Mouse (Mus musculus) embryonic fibroblast, embryonic 13.5 days (primary cell): Measurements from ENCODE around the gene Gm10717.
"Not testable (repeated sequence)": the region's sequence is repeated elsewhere in the genome, so short reads cannot be mapped to it uniquely, and the experiment has no call there.

Experiments used
- CTCF ChIP-seq: IDR thresholded peaks from 2 replicates; pipeline ENCODE4 v1.5.1; 2011; ENCODE audit warnings: mild to moderate bottlenecking, control low read depth, low read length, moderate library complexity, borderline replicate concordance; ENCODE audit not compliant: insufficient read depth
- POLR2A ChIP-seq: IDR thresholded peaks from 2 replicates; pipeline ENCODE4 v1.6.1; 2011; ENCODE audit warnings: low read depth, mild to moderate bottlenecking, control low read depth, low read length, moderate library complexity

GRCm38 (mm10) chr9:3019835-3020727, 5.1 kb upstream of the Gm10717 start:
- not testable (repeated sequence) for TF ChIP-seq CTCF, POLR2A
